In the genomic region with DNA sequence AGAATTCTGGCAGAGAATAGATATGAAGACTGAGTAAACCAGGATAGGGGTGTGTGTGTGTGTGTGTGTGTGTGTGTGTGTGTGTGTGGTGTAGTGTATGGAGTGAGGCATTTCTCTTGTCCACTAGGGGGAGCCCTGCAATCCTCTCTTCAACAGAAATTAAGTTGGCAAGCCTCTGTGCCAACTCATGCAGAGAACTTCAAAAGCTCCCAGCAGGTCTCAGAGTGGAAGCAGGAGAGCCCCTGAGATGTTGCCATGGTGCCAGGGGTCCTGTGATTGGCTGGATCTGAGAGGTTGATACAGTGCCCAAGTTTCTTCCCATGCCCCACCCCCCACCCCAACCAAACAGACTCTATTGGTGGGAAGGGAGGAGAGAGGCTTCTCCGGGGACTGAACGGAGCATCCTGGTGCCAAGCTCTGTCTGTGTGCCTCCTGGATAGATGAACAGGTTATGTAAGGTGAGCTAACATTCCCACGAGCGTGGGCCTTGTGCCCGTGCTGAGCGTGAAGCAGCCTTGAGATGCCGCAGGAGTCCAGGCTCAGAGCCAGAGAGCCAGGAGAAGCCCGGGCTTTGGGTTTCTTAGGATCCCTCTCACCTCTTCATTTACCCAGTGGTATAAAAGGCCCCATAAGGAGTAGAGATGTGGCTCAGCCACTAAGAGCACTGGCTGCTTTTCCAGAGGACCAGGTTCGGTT, we compare ENCODE assay signal across 13 mouse cellular contexts.
DNase-seq lines count a peak whose midpoint lies in the region; ATAC-seq and TF ChIP-seq lines count a peak whose summit lies in the region.
"Had no signal": no experiment of that assay in that cellular context is flagged by ENCODE, and none has a peak within 500 bp of the region (broad histone marks: within the 10 kb centered on the region; RNA-seq: fewer than 3 reads in every experiment).

No protein-coding gene starts in this region.

- H3K36me3 ChIP-seq in forebrain, embryonic 14.5 days (ENCODE audit: control insufficient read depth, insufficient read depth, low read length) = no peaks in the 10 kb centered on the region
- no peaks in the 10 kb centered on the region for H3K36me3 ChIP-seq in forebrain, embryonic 12.5 days (replicated peaks)
- H3K36me3 ChIP-seq in liver, embryonic 14.5 days (replicated peaks; ENCODE audit: control insufficient read depth, insufficient read depth, low read depth) = no peaks in the 10 kb centered on the region
- H3K36me3 ChIP-seq in MEL (ENCODE audit: control insufficient read depth in 1 of 2, insufficient read depth in 2 of 2, low read length in 2 of 2) = no peaks in the 10 kb centered on the region
- H3K36me3 ChIP-seq: heart, embryonic 15.5 days; liver, embryonic 15.5 days; neural tube, embryonic 15.5 days had no signal

- no peak overlapping the region for H3K27ac ChIP-seq in forebrain, embryonic 14.5 days (ENCODE audit: low read depth, low read length)
- H3K27ac ChIP-seq in forebrain, embryonic 12.5 days = no peak overlapping the region
- H3K27ac ChIP-seq in liver, embryonic 14.5 days = no peak overlapping the region
- H3K27ac ChIP-seq in MEL (ENCODE audit: control insufficient read depth, low read depth, low read length) = no peak overlapping the region
- H3K27ac ChIP-seq: heart, embryonic 15.5 days; liver, embryonic 15.5 days had no signal

- no peak overlapping the region for H3K4me3 ChIP-seq in forebrain, embryonic 14.5 days (ENCODE audit: low read depth, low read length)
- H3K4me3 ChIP-seq in forebrain, embryonic 12.5 days (replicated peaks) = no peak overlapping the region
- no peak overlapping the region for H3K4me3 ChIP-seq in liver, embryonic 14.5 days (ENCODE audit: insufficient read depth in 1 of 2, low read depth in 2 of 2, low read length in 2 of 2)
- H3K4me3 ChIP-seq in MEL (ENCODE audit: control insufficient read depth in 1 of 2, insufficient read depth in 1 of 2, low read depth in 2 of 2, low read length in 2 of 2) = no peak overlapping the region
- H3K4me3 ChIP-seq: liver, embryonic 15.5 days; neural tube, embryonic 15.5 days had no signal

- H3K79me2 ChIP-seq in MEL (ENCODE audit: control insufficient read depth, insufficient read depth, low read length, poor library complexity) = no peaks in the 10 kb centered on the region

- H3K4me2 ChIP-seq in forebrain, embryonic 14.5 days (ENCODE audit: low read length) = no peak overlapping the region
- H3K4me2 ChIP-seq in forebrain, embryonic 12.5 days = no peak overlapping the region
- no peak overlapping the region for H3K4me2 ChIP-seq in liver, embryonic 14.5 days (ENCODE audit: low read depth)
- H3K4me2 ChIP-seq: liver, embryonic 15.5 days had no signal

- ATAC-seq in forebrain, embryonic 14.5 days = no peak
- ATAC-seq in forebrain, embryonic 12.5 days (ENCODE audit: low FRiP score) = no peak
- ATAC-seq in liver, embryonic 14.5 days (ENCODE audit: insufficient read depth) = no peak

- TF ChIP-seq EP300 in liver, embryonic 14.5 days (IDR thresholded peaks at IDR 0.05; ENCODE audit: low read depth) = no peak
- no peak for TF ChIP-seq EP300 in MEL (IDR thresholded peaks at IDR 0.05; ENCODE audit: low read depth in 1 of 2, low read length in 2 of 2)

- DNase-seq in forebrain, embryonic 14.5 days (ENCODE audit: low spot score) = peak; percentile 73
- no peak for DNase-seq in liver, embryonic 14.5 days (ENCODE audit: low read depth in 3 of 3, low spot score in 3 of 3)
- DNase-seq in liver (no peak), MEL (ENCODE audit: low read depth, low spot score) (no peak)
- DNase-seq in cerebellum, postnatal 36 days = peak; percentile 34 to 45
- DNase-seq in layer of hippocampus, adult 18-20 months (ENCODE audit: low spot score in 2 of 2) = no peak
- no peak for DNase-seq in lung, adult 18-20 months
- DNase-seq: adrenal gland, postnatal 25 days; lung, postnatal 14 days had no signal

- H3K9me3 ChIP-seq in forebrain, embryonic 14.5 days (replicated peaks; ENCODE audit: control insufficient read depth, low read length) = no peaks in the 10 kb centered on the region
- 0 out of 2 replicates have a peak, but pooled peaks cover 5% of the 10 kb centered on the region for H3K9me3 ChIP-seq in forebrain, embryonic 12.5 days
- no peaks in the 10 kb centered on the region for H3K9me3 ChIP-seq in liver, embryonic 14.5 days (ENCODE audit: control insufficient read depth, low read length)
- no peaks in the 10 kb centered on the region for H3K9me3 ChIP-seq in MEL (replicated peaks; ENCODE audit: insufficient read depth, low read length)
- H3K9me3 ChIP-seq: heart, embryonic 15.5 days; liver, embryonic 15.5 days; neural tube, embryonic 15.5 days had no signal

- TF ChIP-seq POLR2A in MEL (IDR thresholded peaks at IDR 0.05; ENCODE audit: control insufficient read depth in 1 of 2, insufficient read depth in 1 of 2, low read depth in 1 of 2, low read length in 2 of 2, poor library complexity in 1 of 2) = no peak

- peak; percentile 36 for TF ChIP-seq CTCF in liver, embryonic 14.5 days (IDR thresholded peaks at IDR 0.05; ENCODE audit: low read depth)
- TF ChIP-seq CTCF in MEL (IDR thresholded peaks at IDR 0.05 in 2 of 3, conservative IDR thresholded peaks at IDR 0.05 in 1 of 3; ENCODE audit: control insufficient read depth in 1 of 3, insufficient read depth in 1 of 3, low read depth in 2 of 3, low read length in 3 of 3, poor library complexity in 1 of 3, severe bottlenecking in 1 of 3) = peak in 2 of 3 experiments; percentile 19 to 26; a peak in 4 of 6 replicates

- TF ChIP-seq RAD21 in MEL (IDR thresholded peaks at IDR 0.05; ENCODE audit: low read depth, low read length) = no peak

- H3K27me3 ChIP-seq in forebrain, embryonic 14.5 days (replicated peaks; ENCODE audit: control insufficient read depth, insufficient read depth, low read length) = no peaks in the 10 kb centered on the region
- H3K27me3 ChIP-seq in forebrain, embryonic 12.5 days = peaks cover 64% of the 10 kb centered on the region
- peaks cover 3% of the 10 kb centered on the region for H3K27me3 ChIP-seq in liver, embryonic 14.5 days (ENCODE audit: control insufficient read depth, insufficient read depth, low read length)
- no peaks in the 10 kb centered on the region for H3K27me3 ChIP-seq in MEL (ENCODE audit: control insufficient read depth in 1 of 2, insufficient read depth in 2 of 2, low read length in 2 of 2)

- WGBS in forebrain, embryonic 14.5 days = 71% methylated on average over 9 of the region's 9 CpGs
- 94% methylated on average over 9 of the region's 9 CpGs for WGBS in forebrain, embryonic 12.5 days
- WGBS in liver, embryonic 14.5 days (ENCODE audit: insufficient replicate concordance) = 75% methylated on average over 9 of the region's 9 CpGs

- peaks cover 16% of the 10 kb centered on the region for H3K4me1 ChIP-seq in forebrain, embryonic 14.5 days (ENCODE audit: control insufficient read depth, insufficient read depth, low read length)
- H3K4me1 ChIP-seq in forebrain, embryonic 12.5 days = peaks cover 35% of the 10 kb centered on the region
- H3K4me1 ChIP-seq in liver, embryonic 14.5 days (replicated peaks; ENCODE audit: control insufficient read depth in 2 of 2, insufficient read depth in 2 of 2, low read length in 1 of 2) = no peaks in the 10 kb centered on the region
- H3K4me1 ChIP-seq in MEL (ENCODE audit: control insufficient read depth in 1 of 2, insufficient read depth in 2 of 2, low read length in 2 of 2) = no peaks in the 10 kb centered on the region
- H3K4me1 ChIP-seq: liver, embryonic 15.5 days had no signal

- no peak overlapping the region for H3K9ac ChIP-seq in forebrain, embryonic 14.5 days (ENCODE audit: low read length)
- H3K9ac ChIP-seq in forebrain, embryonic 12.5 days = no peak overlapping the region
- H3K9ac ChIP-seq in liver, embryonic 14.5 days (replicated peaks) = no peak overlapping the region
- H3K9ac ChIP-seq in MEL (ENCODE audit: control insufficient read depth, low read depth, low read length, poor library complexity, severe bottlenecking) = no peak overlapping the region
- H3K9ac ChIP-seq: heart, embryonic 15.5 days; liver, embryonic 15.5 days; neural tube, embryonic 15.5 days had no signal

TF ChIP-seq in MEL, 35 proteins besides CTCF, POLR2A, EP300 and RAD21:
- TF ChIP-seq GATA1 (IDR thresholded peaks at IDR 0.05; ENCODE audit: low read depth, low read length) (no peak), CHD2 (IDR thresholded peaks at IDR 0.05; ENCODE audit: low read length) (no peak), NELFE (IDR thresholded peaks at IDR 0.05; ENCODE audit: low read depth, low read length) (no peak), ZKSCAN1 (IDR thresholded peaks at IDR 0.05; ENCODE audit: low read depth, low read length) (no peak)

Comparison
In these comparisons a context has a peak if more than half of its experiments do, and no peak if none do; other contexts are left out.
1. DNase-seq: peak in forebrain, embryonic 14.5 days (single experiment) and cerebellum, postnatal 36 days (2 of 2); none in liver, embryonic 14.5 days (0 of 3), liver (single experiment), MEL (single experiment), layer of hippocampus, adult 18-20 months (0 of 2) and lung, adult 18-20 months (0 of 2).